Mouse (Mus musculus) limb, embryonic 14.5 days (tissue): ENCODE data around the gene Nol6. TPM values are rescaled to one million over a fixed set of nuclear protein-coding genes. Genes with fewer than 3 reads are reported as not detected.

Experiments used
- ATAC-seq: fragments of 200-750 bp; cut with Nextera tagmentation; 2 replicates; pipeline ENCODE4 v1.8.0; 2017; ENCODE audit warnings: low read depth, moderate number of reproducible peaks, moderate TSS enrichment; ENCODE audit not compliant: low FRiP score
- DNase-seq: peaks from one replicate; pipeline ENCODE4 v3.0.0-alpha.2; 2015; ENCODE audit warnings: low spot score
- H3K27ac ChIP-seq: fragments of 300-500 bp; sonication (generic); replicated peaks from 2 replicates; pipeline ENCODE4 v1.5.1; 2014; ENCODE audit warnings: low read depth, mild to moderate bottlenecking, low read length, moderate library complexity, mixed read lengths
- H3K27me3 ChIP-seq: fragments of 300-500 bp; sonication (generic); 2 replicates; pipeline ENCODE4 v1.6.1; 2014; ENCODE audit warnings: low read length, mixed read lengths; ENCODE audit not compliant: control insufficient read depth, insufficient read depth
- H3K36me3 ChIP-seq: fragments of 300-500 bp; sonication (generic); 2 replicates; pipeline ENCODE4 v1.6.1; 2014; ENCODE audit warnings: mild to moderate bottlenecking, low read length, moderate library complexity, mixed read lengths; ENCODE audit not compliant: control insufficient read depth, insufficient read depth
- H3K4me1 ChIP-seq: fragments of 300-500 bp; sonication (generic); 2 replicates; pipeline ENCODE4 v1.6.1; 2014; ENCODE audit warnings: antibody characterized with exemption, low read length, mixed read lengths; ENCODE audit not compliant: control insufficient read depth, insufficient read depth
- H3K4me2 ChIP-seq: fragments of 300-500 bp; sonication (generic); replicated peaks from 2 replicates; pipeline ENCODE4 v1.6.1; 2014; ENCODE audit warnings: low read depth, mild to moderate bottlenecking, low read length, moderate library complexity; ENCODE audit not compliant: severe bottlenecking
- H3K4me3 ChIP-seq: fragments of 300-500 bp; sonication (generic); replicated peaks from 2 replicates; pipeline ENCODE4 v1.5.1; 2014; ENCODE audit warnings: low read length
- H3K9ac ChIP-seq: fragments of 300-500 bp; sonication (generic); 2 replicates; pipeline ENCODE4 v1.6.1; 2014; ENCODE audit warnings: mild to moderate bottlenecking, low read depth, low read length, moderate library complexity; ENCODE audit not compliant: severe bottlenecking
- H3K9me3 ChIP-seq: fragments of 300-500 bp; sonication (generic); 2 replicates; pipeline ENCODE4 v1.6.1; 2016; ENCODE audit warnings: low read length; ENCODE audit not compliant: control insufficient read depth
- POLR2A ChIP-seq: fragments of 200-500 bp; IDR thresholded peaks from 2 replicates; pipeline ENCODE4 v1.8.0; 2012; ENCODE audit warnings: inconsistent platforms, mild to moderate bottlenecking, moderate library complexity, borderline replicate concordance; ENCODE audit not compliant: insufficient read depth, insufficient read length; ENCODE audit errors: extremely low read depth
- WGBS: fragments of 180-500 bp; shearing (Covaris S2); extraction: QIAGEN DNeasy Blood & Tissue Kit; methylation state at CpG from one replicate; pipeline ENCODE4 v1.1.7; 2014; 5-methylcytosine and 5-hydroxymethylcytosine counted together
- polyA plus RNA-seq, 2 experiments: library from polyadenylated mRNA; depleted of rRNA in 1 of 2; stranded (reverse) in 1 of 2; unstranded in 1 of 2; fragments of >200 nt; fragmentation: Nextera tagmentation in 1 of 2; extraction: Ambion mirVana in 1 of 2; gene quantifications; 2 replicates each; pipeline versions ENCODE4 v1.2.1 to v1.2.3; 2012 to 2014

The Nol6 gene
- polyA plus RNA-seq, 2 experiments, result 29.2 to 39.1 TPM

GRCm38 (mm10) chr4:41065196-41065595 lies 59.1 kb downstream of the Nol6 start:
- Histone ChIP-seq H3K27me3 (no peaks in the 10 kb centered on the region), H3K9ac (no peak overlapping the region), H3K36me3 (no peaks in the 10 kb centered on the region), H3K4me3 (no peak overlapping the region), H3K4me2 (no peak overlapping the region), H3K4me1 (no peaks in the 10 kb centered on the region), H3K27ac (no peak overlapping the region), H3K9me3 (no peaks in the 10 kb centered on the region)
- ATAC-seq (no peak), DNase-seq (no peak)
- 91% methylated on average over 4 of the region's 4 CpGs for WGBS
- TF ChIP-seq POLR2A, result no peak

Other genes starting within 250 kb of the Nol6 start
- 0.49 and 1.4 TPM in 2 replicates for gene Spink4, start 204.4 kb downstream of the Nol6 start, polyA plus RNA-seq (2012; rRNA removed)
- not detected in 2 replicates for gene Spink4, start 204.4 kb downstream of the Nol6 start, polyA plus RNA-seq (2014; fragmentation: Nextera tagmentation; extraction: Ambion mirVana)
- 74.4 and 109 TPM in 2 replicates for gene Bag1, start 176.2 kb downstream of the Nol6 start, polyA plus RNA-seq (2012; rRNA removed)
- gene Bag1, start 176.2 kb downstream of the Nol6 start, polyA plus RNA-seq (2014; fragmentation: Nextera tagmentation; extraction: Ambion mirVana), result 249 and 252 TPM in 2 replicates
- 48.0 and 76.2 TPM in 2 replicates for gene Chmp5, start 176.0 kb downstream of the Nol6 start, polyA plus RNA-seq (2012; rRNA removed)
- gene Chmp5, start 176.0 kb downstream of the Nol6 start, polyA plus RNA-seq (2014; fragmentation: Nextera tagmentation; extraction: Ambion mirVana), result 101 and 102 TPM in 2 replicates
- gene Nfx1, start 153.5 kb downstream of the Nol6 start, polyA plus RNA-seq (2012; rRNA removed), result 88.7 and 91.4 TPM in 2 replicates
- gene Nfx1, start 153.5 kb downstream of the Nol6 start, polyA plus RNA-seq (2014; fragmentation: Nextera tagmentation; extraction: Ambion mirVana), result 88.8 and 96.1 TPM in 2 replicates
- 0.09 and 0.13 TPM in 2 replicates for gene Aqp7, start 76.3 kb downstream of the Nol6 start, polyA plus RNA-seq (2012; rRNA removed)
- 0.18 TPM in 1 of 2 replicates, not detected in the other for gene Aqp7, start 76.3 kb downstream of the Nol6 start, polyA plus RNA-seq (2014; fragmentation: Nextera tagmentation; extraction: Ambion mirVana)
- 56.2 and 72.9 TPM in 2 replicates for gene Aqp3, start 26.3 kb downstream of the Nol6 start, polyA plus RNA-seq (2012; rRNA removed)
- 31.5 and 36.6 TPM in 2 replicates for gene Aqp3, start 26.3 kb downstream of the Nol6 start, polyA plus RNA-seq (2014; fragmentation: Nextera tagmentation; extraction: Ambion mirVana)
- gene Ube2r2, start 11.3 kb upstream of the Nol6 start, polyA plus RNA-seq (2012; rRNA removed), result 110 and 182 TPM in 2 replicates
- gene Ube2r2, start 11.3 kb upstream of the Nol6 start, polyA plus RNA-seq (2014; fragmentation: Nextera tagmentation; extraction: Ambion mirVana), result 96.6 and 108 TPM in 2 replicates
- gene Ubap2, start 150.7 kb upstream of the Nol6 start, polyA plus RNA-seq (2012; rRNA removed), result 71.3 and 99.1 TPM in 2 replicates
- 57.5 and 61.2 TPM in 2 replicates for gene Ubap2, start 150.7 kb upstream of the Nol6 start, polyA plus RNA-seq (2014; fragmentation: Nextera tagmentation; extraction: Ambion mirVana)
- gene Dcaf12, start 190.4 kb upstream of the Nol6 start, polyA plus RNA-seq (2012; rRNA removed), result 35.4 and 41.0 TPM in 2 replicates
- gene Dcaf12, start 190.4 kb upstream of the Nol6 start, polyA plus RNA-seq (2014; fragmentation: Nextera tagmentation; extraction: Ambion mirVana), result 42.4 and 43.4 TPM in 2 replicates
- gene Ubap1, start 224.5 kb upstream of the Nol6 start, polyA plus RNA-seq (2012; rRNA removed), result 34.9 and 48.3 TPM in 2 replicates
- 48.9 and 51.4 TPM in 2 replicates for gene Ubap1, start 224.5 kb upstream of the Nol6 start, polyA plus RNA-seq (2014; fragmentation: Nextera tagmentation; extraction: Ambion mirVana)